Mouse (Mus musculus): ENCODE measurements around the gene Isyna1. TPM values are rescaled to one million over a fixed set of nuclear protein-coding genes. Genes with fewer than 3 reads are reported as not detected.

Gene Isyna1
- polyA plus RNA-seq, 1 experiment from 2014 or later, result 59.0 TPM

DNA sequence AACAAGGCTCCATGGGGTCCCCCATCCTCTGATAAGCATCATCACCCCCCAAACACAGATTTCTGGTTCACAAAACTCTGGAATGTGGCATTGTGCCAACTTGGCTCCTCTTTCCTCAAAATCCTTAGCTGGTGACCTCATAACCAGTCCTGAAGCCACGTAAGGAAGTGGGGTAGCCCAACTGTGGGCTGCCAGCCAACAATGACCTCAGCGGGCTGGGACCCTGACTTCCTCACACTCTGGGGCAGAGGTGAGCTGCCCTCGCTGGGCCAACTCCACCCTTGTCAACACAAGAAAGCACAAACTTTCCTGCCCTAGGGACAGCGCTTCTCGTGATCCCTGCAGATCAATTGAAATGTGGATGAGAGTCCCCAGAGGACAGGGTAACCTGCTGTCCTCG lies 39.9 kb downstream of the Isyna1 start:
- Histone ChIP-seq H3K27ac (ENCODE audit: low read depth, low read length) (no peak overlapping the region), H3K4me2 (ENCODE audit: low read length) (no peak overlapping the region), H3K4me3 (ENCODE audit: low read depth, low read length) (no peak overlapping the region), H3K9ac (ENCODE audit: low read length) (no peak overlapping the region), H3K9me3 (replicated peaks; ENCODE audit: control insufficient read depth, low read length) (no peaks in the 10 kb centered on the region), H3K27me3 (replicated peaks; ENCODE audit: control insufficient read depth, insufficient read depth, low read length) (peaks cover 8% of the 10 kb centered on the region; the same call in 1 of the 2 replicates), H3K4me1 (ENCODE audit: control insufficient read depth, insufficient read depth, low read length) (peaks cover 3% of the 10 kb centered on the region; the same call in 1 of the 2 replicates), H3K36me3 (ENCODE audit: control insufficient read depth, insufficient read depth, low read length) (no peaks in the 10 kb centered on the region)
- DNase-seq (ENCODE audit: low spot score), result no peak
- ATAC-seq, result no peak
- WGBS, result 57% methylated on average over 6 of the region's 6 CpGs

GRCm38 (mm10) chr8:70635527-70635926 lies 41.4 kb downstream of the Isyna1 start:
- H3K9me3 ChIP-seq (replicated peaks; ENCODE audit: control insufficient read depth, low read length), result no peaks in the 10 kb centered on the region
- DNase-seq (ENCODE audit: low spot score), result no peak
- H3K27me3 ChIP-seq (replicated peaks; ENCODE audit: control insufficient read depth, insufficient read depth, low read length), result peaks cover 8% of the 10 kb centered on the region; the same call in 1 of the 2 replicates
- 81% methylated on average over 6 of the region's 6 CpGs for WGBS
- H3K4me3 ChIP-seq (ENCODE audit: low read depth, low read length), result no peak overlapping the region
- no peak overlapping the region for H3K4me2 ChIP-seq (ENCODE audit: low read length)
- no peak overlapping the region for H3K27ac ChIP-seq (ENCODE audit: low read depth, low read length)
- no peak for ATAC-seq
- no peaks in the 10 kb centered on the region for H3K36me3 ChIP-seq (ENCODE audit: control insufficient read depth, insufficient read depth, low read length)
- 0 out of 2 replicates have a peak, but pooled peaks cover 3% of the 10 kb centered on the region for H3K4me1 ChIP-seq (ENCODE audit: control insufficient read depth, insufficient read depth, low read length)
- H3K9ac ChIP-seq (ENCODE audit: low read length), result no peak overlapping the region

DNA sequence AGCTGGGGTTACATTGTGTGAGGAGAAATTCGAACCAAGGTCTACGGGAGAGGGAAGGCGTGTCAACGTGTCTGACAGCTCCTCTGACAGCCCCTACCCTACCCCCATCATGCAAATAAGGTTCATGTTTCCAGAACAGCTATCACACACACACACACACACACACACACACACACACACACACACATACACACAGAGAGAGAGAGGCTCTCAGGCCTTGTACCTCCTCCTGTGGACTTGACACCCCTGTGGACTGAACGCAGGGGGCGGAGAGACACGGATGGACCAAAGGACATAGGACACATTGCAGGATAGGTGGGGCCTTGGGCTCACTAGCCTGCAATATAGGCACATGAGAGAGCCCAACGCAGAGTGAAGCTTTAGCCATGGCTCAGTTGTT lies 42.7 kb downstream of the Isyna1 start:
- ATAC-seq (no peak), DNase-seq (ENCODE audit: low spot score) (no peak)
- no peaks in the 10 kb centered on the region for H3K36me3 ChIP-seq (ENCODE audit: control insufficient read depth, insufficient read depth, low read length)
- H3K4me1 ChIP-seq (ENCODE audit: control insufficient read depth, insufficient read depth, low read length), result no peaks in the 10 kb centered on the region
- no peak overlapping the region for H3K4me2 ChIP-seq (ENCODE audit: low read length)
- no peak overlapping the region for H3K9ac ChIP-seq (ENCODE audit: low read length)
- no peak overlapping the region for H3K4me3 ChIP-seq (ENCODE audit: low read depth, low read length)
- no peak overlapping the region for H3K27ac ChIP-seq (ENCODE audit: low read depth, low read length)
- H3K9me3 ChIP-seq (replicated peaks; ENCODE audit: control insufficient read depth, low read length), result no peaks in the 10 kb centered on the region
- no peaks in the 10 kb centered on the region for H3K27me3 ChIP-seq (replicated peaks; ENCODE audit: control insufficient read depth, insufficient read depth, low read length)
- WGBS, result 60% methylated on average over 8 of the region's 8 CpGs

- H3K27ac ChIP-seq (ENCODE audit: low read depth, low read length), result no peak overlapping the region
- H3K9me3 ChIP-seq (replicated peaks; ENCODE audit: control insufficient read depth, low read length), result no peaks in the 10 kb centered on the region
- no peak overlapping the region for H3K4me2 ChIP-seq (ENCODE audit: low read length)
- H3K36me3 ChIP-seq (ENCODE audit: control insufficient read depth, insufficient read depth, low read length), result no peaks in the 10 kb centered on the region
- 77% methylated on average over 9 of the region's 9 CpGs for WGBS
- ATAC-seq (no peak), DNase-seq (ENCODE audit: low spot score) (no peak)
- H3K27me3 ChIP-seq (replicated peaks; ENCODE audit: control insufficient read depth, insufficient read depth, low read length), result no peaks in the 10 kb centered on the region
- no peaks in the 10 kb centered on the region for H3K4me1 ChIP-seq (ENCODE audit: control insufficient read depth, insufficient read depth, low read length)
- H3K4me3 ChIP-seq (ENCODE audit: low read depth, low read length), result no peak overlapping the region
- H3K9ac ChIP-seq (ENCODE audit: low read length), result no peak overlapping the region
Observed at GRCm38 (mm10) chr8:70638752-70639151, 44.6 kb downstream of the Isyna1 start.

- no peaks in the 10 kb centered on the region for H3K4me1 ChIP-seq (ENCODE audit: control insufficient read depth, insufficient read depth, low read length)
- no peak overlapping the region for H3K27ac ChIP-seq (ENCODE audit: low read depth, low read length)
- H3K27me3 ChIP-seq (replicated peaks; ENCODE audit: control insufficient read depth, insufficient read depth, low read length), result no peaks in the 10 kb centered on the region; the same call in 1 of the 2 replicates
- H3K36me3 ChIP-seq (ENCODE audit: control insufficient read depth, insufficient read depth, low read length), result no peaks in the 10 kb centered on the region
- DNase-seq (ENCODE audit: low spot score), result no peak
- 85% methylated on average over 3 of the region's 3 CpGs for WGBS
- H3K4me2 ChIP-seq (ENCODE audit: low read length), result no peak overlapping the region
- no peak overlapping the region for H3K4me3 ChIP-seq (ENCODE audit: low read depth, low read length)
- H3K9ac ChIP-seq (ENCODE audit: low read length), result no peak overlapping the region
- H3K9me3 ChIP-seq (replicated peaks; ENCODE audit: control insufficient read depth, low read length), result no peaks in the 10 kb centered on the region
- no peak for ATAC-seq
Observed at GRCm38 (mm10) chr8:70643019-70643418, 48.8 kb downstream of the Isyna1 start.

GRCm38 (mm10) chr8:70644065-70644464 lies 49.9 kb downstream of the Isyna1 start:
- H3K27me3 ChIP-seq (replicated peaks; ENCODE audit: control insufficient read depth, insufficient read depth, low read length), result no peaks in the 10 kb centered on the region; the same call in 1 of the 2 replicates
- H3K9ac ChIP-seq (ENCODE audit: low read length), result no peak overlapping the region
- no peak overlapping the region for H3K27ac ChIP-seq (ENCODE audit: low read depth, low read length)
- 57% methylated on average over 2 of the region's 2 CpGs for WGBS
- no peak overlapping the region for H3K4me2 ChIP-seq (ENCODE audit: low read length)
- no peak for ATAC-seq
- H3K9me3 ChIP-seq (replicated peaks; ENCODE audit: control insufficient read depth, low read length), result no peaks in the 10 kb centered on the region
- peaks cover under 1% of the 10 kb centered on the region for H3K4me1 ChIP-seq (ENCODE audit: control insufficient read depth, insufficient read depth, low read length)
- no peaks in the 10 kb centered on the region for H3K36me3 ChIP-seq (ENCODE audit: control insufficient read depth, insufficient read depth, low read length)
- H3K4me3 ChIP-seq (ENCODE audit: low read depth, low read length), result no peak overlapping the region
- no peak for DNase-seq (ENCODE audit: low spot score)

- Histone ChIP-seq H3K4me1 (ENCODE audit: control insufficient read depth, insufficient read depth, low read length) (peaks cover 7% of the 10 kb centered on the region), H3K9ac (ENCODE audit: low read length) (no peak overlapping the region), H3K27ac (ENCODE audit: low read depth, low read length) (no peak overlapping the region), H3K27me3 (replicated peaks; ENCODE audit: control insufficient read depth, insufficient read depth, low read length) (no peaks in the 10 kb centered on the region; the same call in 1 of the 2 replicates), H3K9me3 (replicated peaks; ENCODE audit: control insufficient read depth, low read length) (no peaks in the 10 kb centered on the region), H3K4me2 (ENCODE audit: low read length) (no peak overlapping the region), H3K4me3 (ENCODE audit: low read depth, low read length) (no peak overlapping the region), H3K36me3 (ENCODE audit: control insufficient read depth, insufficient read depth, low read length) (peaks cover 13% of the 10 kb centered on the region)
- 66% methylated on average over 17 of the region's 17 CpGs for WGBS
- DNase-seq (ENCODE audit: low spot score) (no peak), ATAC-seq (no peak)
Observed at GRCm38 (mm10) chr8:70645501-70646224, 51.5 kb downstream of the Isyna1 start.

- DNase-seq (ENCODE audit: low spot score), result no peak
- Histone ChIP-seq H3K27ac (ENCODE audit: low read depth, low read length) (no peak overlapping the region), H3K36me3 (ENCODE audit: control insufficient read depth, insufficient read depth, low read length) (peaks cover 21% of the 10 kb centered on the region), H3K4me3 (ENCODE audit: low read depth, low read length) (no peak overlapping the region), H3K27me3 (replicated peaks; ENCODE audit: control insufficient read depth, insufficient read depth, low read length) (no peaks in the 10 kb centered on the region; the same call in 1 of the 2 replicates), H3K4me2 (ENCODE audit: low read length) (no peak overlapping the region), H3K9me3 (replicated peaks; ENCODE audit: control insufficient read depth, low read length) (no peaks in the 10 kb centered on the region), H3K4me1 (ENCODE audit: control insufficient read depth, insufficient read depth, low read length) (peaks cover 7% of the 10 kb centered on the region), H3K9ac (ENCODE audit: low read length) (0 out of 2 replicates have a peak overlapping the region, but pooled peaks have one; percentile 21)
- 80% methylated on average over 6 of the region's 6 CpGs for WGBS
- ATAC-seq, result no peak
Observed at GRCm38 (mm10) chr8:70646369-70646768, 52.2 kb downstream of the Isyna1 start.

DNA sequence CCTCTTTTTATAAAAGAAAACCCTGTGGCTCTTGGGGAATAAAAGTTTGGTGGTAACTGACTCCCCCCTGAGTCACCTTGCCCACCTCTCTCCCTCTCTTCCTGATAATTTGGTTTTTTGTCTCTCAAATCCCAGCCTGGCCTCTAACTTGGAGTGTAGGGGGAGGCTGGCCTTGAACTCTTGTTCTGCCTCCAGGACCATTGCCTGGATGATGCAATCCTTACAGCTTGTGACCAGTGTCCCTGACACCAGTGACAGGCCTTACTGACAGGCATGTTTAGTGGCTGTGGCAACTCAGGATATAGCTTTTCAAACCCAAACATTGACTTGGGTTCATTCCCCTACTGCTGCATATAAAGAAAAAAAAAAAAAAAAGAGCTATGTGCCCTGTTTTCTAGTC lies 52.6 kb downstream of the Isyna1 start:
- H3K27me3 ChIP-seq (replicated peaks; ENCODE audit: control insufficient read depth, insufficient read depth, low read length), result no peaks in the 10 kb centered on the region; the same call in 1 of the 2 replicates
- 0 out of 2 replicates have a peak overlapping the region, but pooled peaks have one; percentile 21 for H3K9ac ChIP-seq (ENCODE audit: low read length)
- no peak overlapping the region for H3K4me3 ChIP-seq (ENCODE audit: low read depth, low read length)
- no peak for DNase-seq (ENCODE audit: low spot score)
- ATAC-seq, result no peak
- H3K9me3 ChIP-seq (replicated peaks; ENCODE audit: control insufficient read depth, low read length), result no peaks in the 10 kb centered on the region
- H3K27ac ChIP-seq (ENCODE audit: low read depth, low read length), result no peak overlapping the region
- peaks cover 25% of the 10 kb centered on the region for H3K36me3 ChIP-seq (ENCODE audit: control insufficient read depth, insufficient read depth, low read length)
- no peak overlapping the region for H3K4me2 ChIP-seq (ENCODE audit: low read length)
- H3K4me1 ChIP-seq (ENCODE audit: control insufficient read depth, insufficient read depth, low read length), result peaks cover 7% of the 10 kb centered on the region

All from forebrain, embryonic 14.5 days (tissue).